Mouse (Mus musculus) limb, embryonic 11.5 days (tissue): ENCODE results near the gene Fkbp10. TPM values are rescaled to one million over a fixed set of nuclear protein-coding genes. Genes with fewer than 3 reads are reported as not detected.

ENCODE experiments used
- ATAC-seq: fragments of 200-750 bp; cut with Nextera tagmentation; 2 replicates; pipeline ENCODE4 v1.8.0; 2017; ENCODE audit warnings: low read depth; ENCODE audit not compliant: insufficient number of reproducible peaks, low FRiP score, low TSS enrichment
- DNase-seq: peaks from one replicate; pipeline ENCODE4 v3.0.0-alpha.2; 2015; ENCODE audit warnings: low spot score
- H3K27ac ChIP-seq: fragments of 300-500 bp; sonication (generic); replicated peaks from 2 replicates; pipeline ENCODE4 v1.5.1; 2014; ENCODE audit warnings: low read depth, mild to moderate bottlenecking, low read length
- H3K27me3 ChIP-seq: fragments of 300-500 bp; sonication (generic); 2 replicates; pipeline ENCODE4 v1.6.1; 2014; ENCODE audit warnings: mild to moderate bottlenecking, low read length, mixed read lengths; ENCODE audit not compliant: control insufficient read depth, insufficient read depth
- H3K36me3 ChIP-seq: fragments of 300-500 bp; sonication (generic); 2 replicates; pipeline ENCODE4 v1.6.1; 2014; ENCODE audit warnings: mild to moderate bottlenecking, low read length, moderate library complexity, mixed read lengths; ENCODE audit not compliant: control insufficient read depth, insufficient read depth
- H3K4me1 ChIP-seq: fragments of 300-500 bp; sonication (generic); 2 replicates; pipeline ENCODE4 v1.6.1; 2014; ENCODE audit warnings: low read length, mixed read lengths; ENCODE audit not compliant: control insufficient read depth, insufficient read depth
- H3K4me2 ChIP-seq: fragments of 300-500 bp; sonication (generic); 2 replicates; pipeline ENCODE4 v1.6.1; 2014; ENCODE audit warnings: low read depth, mild to moderate bottlenecking, moderate library complexity; ENCODE audit not compliant: severe bottlenecking
- H3K4me3 ChIP-seq: fragments of 300-500 bp; sonication (generic); 2 replicates; pipeline ENCODE4 v1.5.1; 2014; ENCODE audit warnings: low read depth, low read length
- H3K9ac ChIP-seq: fragments of 300-500 bp; sonication (generic); 2 replicates; pipeline ENCODE4 v1.6.1; 2014; ENCODE audit warnings: mild to moderate bottlenecking, low read length
- H3K9me3 ChIP-seq: fragments of 300-500 bp; sonication (generic); 2 replicates; pipeline ENCODE4 v1.6.1; 2016; ENCODE audit warnings: low read length; ENCODE audit not compliant: control insufficient read depth
- WGBS: fragments of 180-500 bp; shearing (Covaris S2); extraction: QIAGEN DNeasy Blood & Tissue Kit; methylation state at CpG from one replicate; pipeline ENCODE4 v1.1.7; 2014; 5-methylcytosine and 5-hydroxymethylcytosine counted together
- polyA plus RNA-seq: library from polyadenylated mRNA; unstranded; fragments of >200 nt; fragmentation: Nextera tagmentation; extraction: Ambion mirVana; gene quantifications from 2 replicates; pipeline ENCODE4 v1.2.1, GENCODE M21; 2014

Fkbp10 gene
- polyA plus RNA-seq, 1 experiment from 2014 or later, result 81.3 TPM

GRCm38 (mm10) chr11:100457711-100458110 is 42.2 kb downstream of the Fkbp10 start:
- WGBS, result 94% methylated on average over 5 of the region's 5 CpGs
- Histone ChIP-seq H3K36me3 (peaks cover 8% of the 10 kb centered on the region), H3K9ac (no peak overlapping the region), H3K9me3 (no peaks in the 10 kb centered on the region), H3K4me3 (no peak overlapping the region), H3K4me1 (no peaks in the 10 kb centered on the region), H3K27ac (no peak overlapping the region), H3K4me2 (no peak overlapping the region), H3K27me3 (no peaks in the 10 kb centered on the region)
- DNase-seq, result no peak
- no peak for ATAC-seq

GRCm38 (mm10) chr11:100462699-100463098 is 47.2 kb downstream of the Fkbp10 start:
- Histone ChIP-seq H3K9ac (no peak overlapping the region), H3K27ac (no peak overlapping the region), H3K27me3 (no peaks in the 10 kb centered on the region), H3K4me1 (no peaks in the 10 kb centered on the region), H3K4me3 (no peak overlapping the region), H3K9me3 (no peaks in the 10 kb centered on the region), H3K4me2 (no peak overlapping the region), H3K36me3 (peaks cover 5% of the 10 kb centered on the region)
- WGBS, result 96% methylated on average over 10 of the region's 10 CpGs
- ATAC-seq (no peak), DNase-seq (no peak)

GRCm38 (mm10) chr11:100465229-100465792 is 49.8 kb downstream of the Fkbp10 start:
- H3K9ac ChIP-seq, result no peak overlapping the region
- peaks cover 7% of the 10 kb centered on the region for H3K36me3 ChIP-seq
- H3K4me3 ChIP-seq, result no peak overlapping the region
- H3K4me1 ChIP-seq, result peaks cover under 1% of the 10 kb centered on the region; the same call in 1 of the 2 replicates
- H3K27me3 ChIP-seq, result no peaks in the 10 kb centered on the region
- WGBS, result 95% methylated on average over 1 of the region's 1 CpGs
- ATAC-seq (no peak), DNase-seq (no peak)
- no peaks in the 10 kb centered on the region for H3K9me3 ChIP-seq
- H3K27ac ChIP-seq, result no peak overlapping the region
- H3K4me2 ChIP-seq, result no peak overlapping the region

- Histone ChIP-seq H3K27me3 (no peaks in the 10 kb centered on the region), H3K27ac (no peak overlapping the region), H3K9ac (no peak overlapping the region), H3K36me3 (peaks cover 7% of the 10 kb centered on the region), H3K4me2 (no peak overlapping the region), H3K9me3 (no peaks in the 10 kb centered on the region), H3K4me3 (no peak overlapping the region), H3K4me1 (peaks cover 4% of the 10 kb centered on the region)
- ATAC-seq (no peak), DNase-seq (no peak)
- WGBS, result 96% methylated on average over 1 of the region's 1 CpGs
Measured at GRCm38 (mm10) chr11:100465833-100466232, 50.3 kb downstream of the Fkbp10 start.

- H3K4me1 ChIP-seq, result peaks cover 10% of the 10 kb centered on the region
- ATAC-seq (no peak), DNase-seq (no peak)
- H3K4me3 ChIP-seq, result peak overlapping the region; percentile 78
- no peaks in the 10 kb centered on the region for H3K27me3 ChIP-seq
- no peaks in the 10 kb centered on the region for H3K9me3 ChIP-seq
- peak overlapping the region; percentile 93 for H3K4me2 ChIP-seq
- H3K27ac ChIP-seq, result no peak overlapping the region
- H3K36me3 ChIP-seq, result peaks cover 4% of the 10 kb centered on the region; the same call in 1 of the 2 replicates
- H3K9ac ChIP-seq, result peak overlapping the region; percentile 96
- 4% methylated on average over 30 of the region's 30 CpGs for WGBS
Measured at GRCm38 (mm10) chr11:100471352-100472196, 56.1 kb downstream of the Fkbp10 start.

- DNase-seq, result peak; percentile 95
- under 1% methylated on average over 83 of the region's 83 CpGs for WGBS
- Histone ChIP-seq H3K9ac (peak within 1 kb of the TSS; percentile 96), H3K4me2 (peak within 1 kb of the TSS; percentile 93), H3K4me1 (peaks cover 10% of the 10 kb centered on the region), H3K9me3 (no peaks in the 10 kb centered on the region), H3K27me3 (no peaks in the 10 kb centered on the region), H3K27ac (0 out of 2 replicates have a peak within 1 kb of the TSS, but pooled peaks have one; percentile 59), H3K4me3 (peak within 1 kb of the TSS; percentile 78), H3K36me3 (peaks cover 8% of the 10 kb centered on the region; the same call in 1 of the 2 replicates)
- peak; percentile 88 for ATAC-seq
Measured at GRCm38 (mm10) chr11:100472197-100472934, 56.9 kb downstream of the Fkbp10 start, which contains the start of gene Klhl11. TSS of gene Klhl11 (minus strand) at chr11:100472741.

- Histone ChIP-seq H3K4me1 (peaks cover 10% of the 10 kb centered on the region), H3K36me3 (peaks cover 10% of the 10 kb centered on the region; the same call in 1 of the 2 replicates), H3K27ac (no peak overlapping the region), H3K27me3 (no peaks in the 10 kb centered on the region), H3K9me3 (no peaks in the 10 kb centered on the region), H3K4me2 (no peak overlapping the region), H3K9ac (no peak overlapping the region), H3K4me3 (peak overlapping the region; percentile 78)
- ATAC-seq (no peak), DNase-seq (no peak)
- 34% methylated on average over 5 of the region's 5 CpGs for WGBS
Measured at GRCm38 (mm10) chr11:100472935-100473295, 57.4 kb downstream of the Fkbp10 start.
